Mouse (Mus musculus) bone marrow macrophage, adult 2 months (primary cell): ENCODE data around the gene Qsox1.

Experiments
- CTCF ChIP-seq: IDR thresholded peaks from 2 replicates; pipeline ENCODE4 v1.5.1; 2012; ENCODE audit warnings: low read depth, mild to moderate bottlenecking, low read length, moderate library complexity
- POLR2A ChIP-seq: IDR thresholded peaks from 2 replicates; pipeline ENCODE4 v1.6.1; 2012; ENCODE audit warnings: mild to moderate bottlenecking, low read depth, low read length, borderline replicate concordance

- TF ChIP-seq POLR2A (no peak), CTCF (no peak)
These were observed 4.4 kb downstream of the Qsox1 start for GRCm38 (mm10) chr1:155808261-155808660.
